Comparison of ENCODE assay signal across 21 mouse cellular contexts in the genomic region with DNA sequence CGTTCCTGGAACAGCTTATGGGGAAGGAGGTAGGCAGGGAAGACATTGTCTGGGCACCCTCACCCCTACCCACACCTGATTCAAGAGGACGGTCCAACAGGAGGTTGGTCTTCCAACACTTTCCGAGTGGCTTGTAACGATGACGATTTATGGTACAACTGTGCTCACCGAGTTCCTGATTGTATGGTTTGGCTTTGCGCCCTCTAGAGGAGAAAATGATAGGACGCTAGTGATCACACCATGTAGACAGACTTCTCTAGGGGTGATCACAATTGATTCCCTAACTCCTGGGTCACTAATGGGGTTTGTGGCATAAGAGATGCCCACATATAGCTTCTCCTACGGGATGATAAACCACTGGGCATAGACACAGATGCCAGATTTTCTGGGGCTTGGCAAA. TPM values are rescaled to one million over a fixed set of nuclear protein-coding genes. Genes with fewer than 3 reads are reported as not detected.
DNase-seq lines count a peak whose midpoint lies in the region; TF ChIP-seq lines count a peak whose summit lies in the region.
"Had no signal": no experiment of that assay in that cellular context is flagged by ENCODE, and none has a peak within 500 bp of the region (broad histone marks: within the 10 kb centered on the region; RNA-seq: fewer than 3 reads in every experiment).

No protein-coding gene starts in this region.

- TF ChIP-seq POLR2A in kidney, adult 2 months (IDR thresholded peaks at IDR 0.05; ENCODE audit: low read depth, low read length) = no peak

- 82% methylated on average over 9 of the region's 9 CpGs for WGBS in kidney, adult 2 months

- no peak overlapping the region for H3K27ac ChIP-seq in kidney, adult 2 months (ENCODE audit: insufficient read depth, low read depth, low read length)
- H3K27ac ChIP-seq: forebrain, embryonic 10.5 days; hindbrain, embryonic 13.5 days; liver, embryonic 13.5 days; midbrain, embryonic 12.5 days; neural tube, embryonic 12.5 days had no signal

- H3K36me3 ChIP-seq in kidney, adult 2 months (ENCODE audit: control insufficient read depth, insufficient read depth, low read length) = no peaks in the 10 kb centered on the region
- H3K36me3 ChIP-seq: forebrain, embryonic 10.5 days; hindbrain, embryonic 13.5 days; liver, embryonic 13.5 days; midbrain, embryonic 12.5 days; neural tube, embryonic 12.5 days had no signal

- no peaks in the 10 kb centered on the region for H3K27me3 ChIP-seq in kidney, adult 2 months (replicated peaks; ENCODE audit: control insufficient read depth, insufficient read depth, low read length)
- H3K27me3 ChIP-seq: hindbrain, embryonic 13.5 days; liver, embryonic 13.5 days; midbrain, embryonic 12.5 days; neural tube, embryonic 12.5 days had no signal

- TF ChIP-seq CTCF in kidney, adult 2 months (conservative IDR thresholded peaks at IDR 0.05; ENCODE audit: insufficient read depth, insufficient read length, low read depth, low read length) = 0 out of 2 replicates have a peak, but pooled peaks have one; percentile 5

- no peak overlapping the region for H3K4me3 ChIP-seq in kidney, adult 2 months (ENCODE audit: insufficient read depth, low read depth, low read length)
- H3K4me3 ChIP-seq: forebrain, embryonic 10.5 days; hindbrain, embryonic 13.5 days; liver, embryonic 13.5 days; midbrain, embryonic 12.5 days; neural tube, embryonic 12.5 days had no signal

- no peak for DNase-seq in kidney, adult 2 months
- no peak for DNase-seq in kidney, postnatal 36 days
- DNase-seq in thymus, postnatal 14 days = peak; percentile 7
- DNase-seq in thymus, adult 18-20 months = no peak
- DNase-seq in c-Kit-positive CD71-positive TER-119-positive erythroid progenitor cells, embryonic 14.5 days (ENCODE audit: low spot score) = peak; percentile 5
- DNase-seq in retina, postnatal 1 day = peak; percentile 11
- no peak for DNase-seq in layer of hippocampus, adult 18-20 months (ENCODE audit: low spot score in 2 of 2)
- no peak for DNase-seq in cerebellum, postnatal 10 days
- DNase-seq: kidney, postnatal 4 days; liver, embryonic 13.5 days; right cerebral cortex, postnatal 14 days had no signal

- peaks cover 4% of the 10 kb centered on the region for H3K4me1 ChIP-seq in kidney, adult 2 months (ENCODE audit: control insufficient read depth, insufficient read depth, low read length)
- H3K4me1 ChIP-seq: forebrain, embryonic 10.5 days; hindbrain, embryonic 13.5 days; liver, embryonic 13.5 days; midbrain, embryonic 12.5 days; neural tube, embryonic 12.5 days had no signal

RNA-seq across cellular contexts. Expression of a gene that starts 3.3 kb away (rescaled TPM):
- 9.2 and 10.3 TPM in 2 replicates for polyA plus RNA-seq in kidney, adult 2 months (2012; rRNA removed)
- not detected for total RNA-seq in layer of hippocampus, adult 18-20 months (2021)
- total RNA-seq: adrenal gland, adult 18-20 months; ES-E14; gastrocnemius, adult 18-20 months; left cerebral cortex, postnatal 14 days had no signal
- polyA plus RNA-seq: cortical plate, adult 2 months; forebrain, embryonic 10.5 days; heart, embryonic 14.5 days; hindbrain, embryonic 13.5 days; liver, embryonic 13.5 days; midbrain, embryonic 12.5 days; neural tube, embryonic 12.5 days had no signal

RNA-seq across cellular contexts. Expression of a gene that starts 20.6 kb away (rescaled TPM):
- polyA plus RNA-seq in kidney, adult 2 months (2012; rRNA removed) = not detected in 2 replicates
- total RNA-seq in layer of hippocampus, adult 18-20 months (2021) = not detected
- total RNA-seq: adrenal gland, adult 18-20 months; gastrocnemius, adult 18-20 months; left cerebral cortex, postnatal 14 days had no signal
- polyA plus RNA-seq: cortical plate, adult 2 months; forebrain, embryonic 10.5 days; heart, embryonic 14.5 days; hindbrain, embryonic 13.5 days; liver, embryonic 13.5 days; midbrain, embryonic 12.5 days had no signal

RNA-seq across cellular contexts. Expression of a gene that starts 21.1 kb away (rescaled TPM):
- polyA plus RNA-seq in kidney, adult 2 months (2012; rRNA removed) = not detected in 2 replicates
- not detected for total RNA-seq in layer of hippocampus, adult 18-20 months (2021)
- total RNA-seq: adrenal gland, adult 18-20 months; ES-E14; gastrocnemius, adult 18-20 months; left cerebral cortex, postnatal 14 days had no signal
- polyA plus RNA-seq: cortical plate, adult 2 months; forebrain, embryonic 10.5 days; heart, embryonic 14.5 days; hindbrain, embryonic 13.5 days; liver, embryonic 13.5 days; midbrain, embryonic 12.5 days; neural tube, embryonic 12.5 days had no signal

RNA-seq across cellular contexts. Expression of a gene that starts 21.8 kb away (rescaled TPM):
- not detected in 2 replicates for polyA plus RNA-seq in kidney, adult 2 months (2012; rRNA removed)
- total RNA-seq in layer of hippocampus, adult 18-20 months (2021) = not detected
- total RNA-seq: adrenal gland, adult 18-20 months; ES-E14; gastrocnemius, adult 18-20 months; left cerebral cortex, postnatal 14 days had no signal
- polyA plus RNA-seq: cortical plate, adult 2 months; forebrain, embryonic 10.5 days; heart, embryonic 14.5 days; hindbrain, embryonic 13.5 days; liver, embryonic 13.5 days; midbrain, embryonic 12.5 days; neural tube, embryonic 12.5 days had no signal

RNA-seq across cellular contexts. Expression of a gene that starts 21.9 kb away (rescaled TPM):
- polyA plus RNA-seq in kidney, adult 2 months (2012; rRNA removed) = not detected in 2 replicates
- not detected for total RNA-seq in layer of hippocampus, adult 18-20 months (2021)
- total RNA-seq: adrenal gland, adult 18-20 months; ES-E14; gastrocnemius, adult 18-20 months; left cerebral cortex, postnatal 14 days had no signal
- polyA plus RNA-seq: cortical plate, adult 2 months; forebrain, embryonic 10.5 days; heart, embryonic 14.5 days; hindbrain, embryonic 13.5 days; liver, embryonic 13.5 days; midbrain, embryonic 12.5 days; neural tube, embryonic 12.5 days had no signal

Comparison
In these comparisons a context has a peak if more than half of its experiments do, and no peak if none do; other contexts are left out.
1. DNase-seq: peak in thymus, postnatal 14 days (single experiment), c-Kit-positive CD71-positive TER-119-positive erythroid progenitor cells, embryonic 14.5 days (single experiment) and retina, postnatal 1 day (single experiment); none in kidney, adult 2 months (single experiment), kidney, postnatal 36 days (0 of 2), thymus, adult 18-20 months (0 of 2), layer of hippocampus, adult 18-20 months (0 of 2) and cerebellum, postnatal 10 days (0 of 2).